Mouse (Mus musculus) midbrain, embryonic 14.5 days (tissue): Measurements from ENCODE around the gene Speer2. TPM values are rescaled to one million over a fixed set of nuclear protein-coding genes. Genes with fewer than 3 reads are reported as not detected.
A peak's percentile ranks its signal among the peaks of the same experiment; 100 is the strongest.

Source experiments
- ATAC-seq: fragments of 200-750 bp; cut with Nextera tagmentation; 2 replicates; pipeline ENCODE4 v1.8.0; 2017; ENCODE audit warnings: moderate number of reproducible peaks, moderate library complexity; ENCODE audit not compliant: low FRiP score, low TSS enrichment
- DNase-seq: peaks from one replicate; pipeline ENCODE4 v3.0.0-alpha.2; 2015
- H3K27ac ChIP-seq: fragments of 300-500 bp; sonication (generic); replicated peaks from 2 replicates; pipeline ENCODE4 v1.5.1; 2014; ENCODE audit warnings: mild to moderate bottlenecking, low read depth, low read length, moderate library complexity
- H3K27me3 ChIP-seq: fragments of 300-500 bp; sonication (generic); 2 replicates; pipeline ENCODE4 v1.6.1; 2014; ENCODE audit warnings: low read length, control low read depth, mixed read lengths; ENCODE audit not compliant: control insufficient read depth, insufficient read depth
- H3K36me3 ChIP-seq: fragments of 300-500 bp; sonication (generic); 2 replicates; pipeline ENCODE4 v1.6.1; 2014; ENCODE audit warnings: low read length, control low read depth; ENCODE audit not compliant: control insufficient read depth, insufficient read depth
- H3K4me1 ChIP-seq: fragments of 300-500 bp; sonication (generic); 2 replicates; pipeline ENCODE4 v1.6.1; 2014; ENCODE audit warnings: mild to moderate bottlenecking, antibody characterized with exemption, low read length, control low read depth; ENCODE audit not compliant: control insufficient read depth, insufficient read depth
- H3K4me2 ChIP-seq: fragments of 300-500 bp; sonication (generic); 2 replicates; pipeline ENCODE4 v1.6.1; 2014; ENCODE audit warnings: mild to moderate bottlenecking, low read length, moderate library complexity
- H3K4me3 ChIP-seq: fragments of 300-500 bp; sonication (generic); replicated peaks from 2 replicates; pipeline ENCODE4 v1.5.1; 2014; ENCODE audit warnings: low read depth, low read length
- H3K9ac ChIP-seq: fragments of 300-500 bp; sonication (generic); replicated peaks from 2 replicates; pipeline ENCODE4 v1.6.1; 2014; ENCODE audit warnings: mild to moderate bottlenecking, low read length, moderate library complexity
- H3K9me3 ChIP-seq: fragments of 300-500 bp; sonication (generic); 2 replicates; pipeline ENCODE4 v1.6.1; 2016; ENCODE audit warnings: low read length, control low read depth, mixed read lengths; ENCODE audit not compliant: control insufficient read depth
- WGBS: fragments of 180-500 bp; shearing (Covaris S2); extraction: QIAGEN DNeasy Blood & Tissue Kit; methylation state at CpG from one replicate; pipeline ENCODE4 v1.1.7; 2014; 5-methylcytosine and 5-hydroxymethylcytosine counted together
- polyA plus RNA-seq: library from polyadenylated mRNA; unstranded; fragments of >200 nt; fragmentation: Nextera tagmentation; extraction: Ambion mirVana; gene quantifications from 2 replicates; pipeline ENCODE4 v1.2.1, GENCODE M21; 2014

Gene Speer2
- polyA plus RNA-seq, result not detected in 2 replicates

GRCm38 (mm10) chr16:69863644-69864043, at the start of gene Speer2:
Speer2 (minus strand) TSS chr16:69863744.
- ATAC-seq (no peak), DNase-seq (no peak)
- 94% methylated on average over 4 of the region's 4 CpGs for WGBS
- Histone ChIP-seq H3K4me2 (no peak within 1 kb of the TSS), H3K9ac (no peak within 1 kb of the TSS), H3K27ac (no peak within 1 kb of the TSS), H3K36me3 (no peaks in the 10 kb centered on the region), H3K9me3 (no peaks in the 10 kb centered on the region), H3K4me1 (no peaks in the 10 kb centered on the region), H3K4me3 (no peak within 1 kb of the TSS), H3K27me3 (no peaks in the 10 kb centered on the region)

- no peak for DNase-seq
- H3K27ac ChIP-seq, result no peak overlapping the region
These were observed 40.8 kb upstream of the Speer2 start for GRCm38 (mm10) chr16:69904303-69904702.

GRCm38 (mm10) chr16:69880712-69881111, 17.2 kb upstream of the Speer2 start:
- H3K9ac ChIP-seq, result no peak overlapping the region
- no peaks in the 10 kb centered on the region for H3K9me3 ChIP-seq
- no peaks in the 10 kb centered on the region for H3K27me3 ChIP-seq
- ATAC-seq (0 out of 2 replicates have a peak, but pooled peaks have one; percentile 17), DNase-seq (peak; percentile 20)
- H3K4me3 ChIP-seq, result no peak overlapping the region
- H3K36me3 ChIP-seq, result no peaks in the 10 kb centered on the region
- no peak overlapping the region for H3K27ac ChIP-seq
- no peaks in the 10 kb centered on the region for H3K4me1 ChIP-seq
- H3K4me2 ChIP-seq, result no peak overlapping the region

More at GRCm38 (mm10) chr16:69904303-69904702, 40.8 kb upstream of the Speer2 start:
- no peaks in the 10 kb centered on the region for H3K36me3 ChIP-seq
- H3K9me3 ChIP-seq, result no peaks in the 10 kb centered on the region
- no peaks in the 10 kb centered on the region for H3K27me3 ChIP-seq
- H3K9ac ChIP-seq, result no peak overlapping the region
- no peak overlapping the region for H3K4me2 ChIP-seq
- H3K4me3 ChIP-seq, result no peak overlapping the region
- H3K4me1 ChIP-seq, result no peaks in the 10 kb centered on the region
- ATAC-seq, result no peak

GRCm38 (mm10) chr16:69836628-69837027, 26.9 kb downstream of the Speer2 start:
- Histone ChIP-seq H3K27ac (no peak overlapping the region), H3K9ac (no peak overlapping the region), H3K9me3 (no peaks in the 10 kb centered on the region), H3K36me3 (no peaks in the 10 kb centered on the region), H3K4me2 (no peak overlapping the region), H3K27me3 (no peaks in the 10 kb centered on the region), H3K4me3 (no peak overlapping the region), H3K4me1 (0 out of 2 replicates have a peak, but pooled peaks cover 2% of the 10 kb centered on the region)
- peak; percentile 29 for DNase-seq
- ATAC-seq, result no peak
- WGBS, result 71% methylated on average over 2 of the region's 2 CpGs

- Histone ChIP-seq H3K4me1 (no peaks in the 10 kb centered on the region), H3K27me3 (no peaks in the 10 kb centered on the region), H3K4me2 (no peak overlapping the region), H3K4me3 (no peak overlapping the region), H3K9me3 (no peaks in the 10 kb centered on the region), H3K9ac (no peak overlapping the region), H3K36me3 (no peaks in the 10 kb centered on the region), H3K27ac (no peak overlapping the region)
- no peak for DNase-seq
- WGBS, result 75% methylated on average over 5 of the region's 5 CpGs
- ATAC-seq, result no peak
These were observed 49.9 kb downstream of the Speer2 start for GRCm38 (mm10) chr16:69813652-69814051.
